Mouse (Mus musculus): ENCODE measurements around the gene Ptprt. TPM values are rescaled to one million over a fixed set of nuclear protein-coding genes. Genes with fewer than 3 reads are reported as not detected.

Ptprt gene
- total and polyA plus RNA-seq, 3 experiments: 0.76 TPM; not detected in 2

DNA sequence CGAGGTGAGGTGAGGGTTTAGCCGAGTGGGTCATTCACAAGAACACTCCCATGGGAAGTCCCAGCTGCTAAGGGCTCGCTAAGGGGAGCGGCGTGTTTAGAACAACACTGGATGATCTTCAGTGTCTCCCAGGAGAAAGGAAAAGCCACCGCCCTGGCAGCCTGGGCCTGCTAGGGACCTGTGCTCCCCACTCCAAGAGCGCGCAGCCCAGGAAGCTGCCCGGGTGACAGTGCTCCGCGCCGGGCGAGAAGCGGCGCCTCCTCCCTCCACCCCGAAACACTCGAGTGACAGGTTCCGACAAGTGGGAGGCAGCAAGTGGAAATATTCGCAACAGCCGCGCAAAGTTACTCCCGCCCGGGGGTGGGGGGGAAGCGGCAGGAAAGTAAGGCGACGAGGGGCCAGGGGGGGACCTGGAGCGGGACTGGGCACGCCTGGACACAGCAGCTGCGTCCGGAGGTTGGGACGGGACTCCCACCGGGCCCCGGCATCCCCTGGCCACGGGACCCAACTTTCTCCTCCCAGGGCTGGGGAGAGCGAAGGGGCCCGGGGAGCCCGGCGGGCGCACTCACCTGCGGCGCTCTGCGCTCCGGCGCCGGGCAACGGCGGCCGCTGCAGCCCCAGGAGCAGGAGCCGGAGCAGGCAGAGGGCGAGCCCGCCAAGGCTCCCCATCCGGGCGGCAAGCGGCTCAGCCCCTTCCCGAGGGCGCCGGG, 561 bp downstream of the Ptprt start:
- TF ChIP-seq TBP (conservative IDR thresholded peaks at IDR 0.05; ENCODE audit: low read depth, low read length): no peak
- TF ChIP-seq ZNF384 (IDR thresholded peaks at IDR 0.05; ENCODE audit: low read depth, low read length): no peak
- TF ChIP-seq SMC3 (IDR thresholded peaks at IDR 0.05; ENCODE audit: low read depth, low read length): no peak
- TF ChIP-seq MXI1 (IDR thresholded peaks at IDR 0.05; ENCODE audit: low read depth, low read length): no peak
- no peak for TF ChIP-seq IRF4 (IDR thresholded peaks at IDR 0.05; ENCODE audit: low read depth, low read length)
- TF ChIP-seq SIN3A (IDR thresholded peaks at IDR 0.05; ENCODE audit: low read length): no peak
- TF ChIP-seq PAX5 (IDR thresholded peaks at IDR 0.05; ENCODE audit: low read length): no peak
- no peak for TF ChIP-seq JUN (IDR thresholded peaks at IDR 0.05; ENCODE audit: insufficient read depth, low read depth, low read length)
- no peak for TF ChIP-seq TCF12 (IDR thresholded peaks at IDR 0.05; ENCODE audit: low read depth, low read length)
- no peak for TF ChIP-seq MAZ (IDR thresholded peaks at IDR 0.05; ENCODE audit: low read depth, low read length)
- Histone ChIP-seq H3K9me3 (replicated peaks; ENCODE audit: low read length) (peaks cover 79% of the 10 kb centered on the region), H3K4me2 (ENCODE audit: insufficient read depth, low read depth, poor library complexity, severe bottlenecking) (no peak overlapping the region), H3K27me3 (replicated peaks) (no peaks in the 10 kb centered on the region), H3K36me3 (replicated peaks in 1 of 2; ENCODE audit: control insufficient read depth in 1 of 2, insufficient read depth in 1 of 2, low read length in 1 of 2) (no peaks in the 10 kb centered on the region), H3K4me3 (replicated peaks in 1 of 3; ENCODE audit: low read depth in 2 of 3, low read length in 2 of 3, poor library complexity in 1 of 3) (no peak overlapping the region), H3K79me2 (replicated peaks; ENCODE audit: control insufficient read depth, extremely low read depth, insufficient read depth, poor library complexity, severe bottlenecking) (no peaks in the 10 kb centered on the region), H3K27ac (ENCODE audit: insufficient read depth, low read depth) (no peak overlapping the region), H3K4me1 (ENCODE audit: control insufficient read depth in 1 of 2, insufficient read depth in 2 of 2) (no peaks in the 10 kb centered on the region), H3K9ac (ENCODE audit: insufficient read depth, low read depth) (no peak overlapping the region)
- in situ Hi-C loops (cut with MboI; ENCODE audit: low pct_ligation_motif_present, low pct_unique_long_range_greater_than_20kb, low sequenced_read_pairs) (no loop called here), dilution Hi-C loops (cut with MboI; ENCODE audit: extremely low pct_ligation_motif_present, extremely low pct_unique_long_range_greater_than_20kb, low sequenced_read_pairs) (no loop called here)
- DNase-seq (ENCODE audit: extremely low read depth): no peak

DNA sequence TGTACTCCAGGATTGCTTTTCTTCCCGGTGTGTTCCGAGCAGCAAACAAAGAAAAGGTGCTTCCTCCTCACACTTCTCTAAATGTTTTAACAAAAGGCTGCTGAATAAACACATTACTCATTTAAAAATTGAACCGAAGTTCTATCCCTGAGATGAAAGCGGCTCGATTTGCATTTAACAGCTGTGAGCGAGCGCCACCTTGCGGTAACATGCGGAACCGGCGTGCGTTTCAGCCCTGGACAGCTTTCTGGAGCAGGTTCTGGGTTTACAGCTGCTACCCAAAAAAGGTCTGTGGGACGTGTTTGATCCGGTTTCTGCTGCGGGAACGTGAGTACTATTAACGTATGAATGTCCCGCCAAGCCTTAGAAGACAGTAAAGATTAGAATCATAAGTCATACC, 1.9 kb downstream of the Ptprt start:
- H3K36me3 ChIP-seq (replicated peaks in 1 of 2; ENCODE audit: control insufficient read depth in 1 of 2, insufficient read depth in 1 of 2, low read length in 1 of 2): no peaks in the 10 kb centered on the region
- no peaks in the 10 kb centered on the region for H3K27me3 ChIP-seq (replicated peaks)
- no peak overlapping the region for H3K4me3 ChIP-seq (replicated peaks in 1 of 3; ENCODE audit: low read depth in 2 of 3, low read length in 2 of 3, poor library complexity in 1 of 3)
- no peaks in the 10 kb centered on the region for H3K79me2 ChIP-seq (replicated peaks; ENCODE audit: control insufficient read depth, extremely low read depth, insufficient read depth, poor library complexity, severe bottlenecking)
- no peak overlapping the region for H3K27ac ChIP-seq (ENCODE audit: insufficient read depth, low read depth)
- no peak overlapping the region for H3K4me2 ChIP-seq (ENCODE audit: insufficient read depth, low read depth, poor library complexity, severe bottlenecking)
- dilution Hi-C loops (cut with MboI; ENCODE audit: extremely low pct_ligation_motif_present, extremely low pct_unique_long_range_greater_than_20kb, low sequenced_read_pairs) (no loop called here), in situ Hi-C loops (cut with MboI; ENCODE audit: low pct_ligation_motif_present, low pct_unique_long_range_greater_than_20kb, low sequenced_read_pairs) (no loop called here)
- DNase-seq (ENCODE audit: extremely low read depth): no peak
- H3K9me3 ChIP-seq (replicated peaks; ENCODE audit: low read length): peaks cover 74% of the 10 kb centered on the region
- H3K9ac ChIP-seq (ENCODE audit: insufficient read depth, low read depth): no peak overlapping the region
- peak; percentile 16 for TF ChIP-seq RAD21 (IDR thresholded peaks at IDR 0.05; ENCODE audit: low read depth, low read length)
- TF ChIP-seq CTCF (conservative IDR thresholded peaks at IDR 0.05 in 1 of 2, IDR thresholded peaks at IDR 0.05 in 1 of 2; ENCODE audit: low read depth in 2 of 2, low read length in 2 of 2): peak in 1 of 2 experiments; percentile 31; a peak in 2 of 4 replicates
- no peak for TF ChIP-seq MXI1 (IDR thresholded peaks at IDR 0.05; ENCODE audit: low read depth, low read length)
- TF ChIP-seq IRF4 (IDR thresholded peaks at IDR 0.05; ENCODE audit: low read depth, low read length): no peak
- TF ChIP-seq BHLHE40 (IDR thresholded peaks at IDR 0.05; ENCODE audit: low read depth, low read length): no peak
- no peak for TF ChIP-seq ZKSCAN1 (IDR thresholded peaks at IDR 0.05; ENCODE audit: borderline replicate concordance, low read depth, low read length)
- TF ChIP-seq MAX (IDR thresholded peaks at IDR 0.05; ENCODE audit: low read length): no peak
- H3K4me1 ChIP-seq (ENCODE audit: control insufficient read depth in 1 of 2, insufficient read depth in 2 of 2): no peaks in the 10 kb centered on the region

All from CH12.LX (cell line).